7 mouse cellular contexts compared by ENCODE assay signal in genomic region chr2:175435707-175436106, GRCm38 (mm10). TPM values are rescaled to one million over a fixed set of nuclear protein-coding genes. Genes with fewer than 3 reads are reported as not detected.
DNase-seq lines count a peak whose midpoint lies in the region; ATAC-seq lines count a peak whose summit lies in the region.
"Not testable (repeated sequence)": the region's sequence is repeated elsewhere in the genome, so short reads cannot be mapped to it uniquely, and the experiment has no call there.

Gene Gm4724, minus strand, starts transcription at chr2:175435807.

- not testable (repeated sequence) for H3K9ac ChIP-seq in forebrain, embryonic 14.5 days (ENCODE audit: low read length); intestine, embryonic 16.5 days (ENCODE audit: low read depth, low read length); neural tube, embryonic 12.5 days

- not testable (repeated sequence) for H3K79me2 ChIP-seq in macrophage (ENCODE audit: inconsistent target)

- H3K27ac ChIP-seq in embryonic facial prominence, embryonic 10.5 days (replicated peaks); forebrain, embryonic 14.5 days (ENCODE audit: low read depth, low read length); hindbrain, embryonic 10.5 days; intestine, embryonic 16.5 days (ENCODE audit: low read length); macrophage; neural tube, embryonic 12.5 days: not testable (repeated sequence)

- H3K36me3 ChIP-seq in embryonic facial prominence, embryonic 10.5 days (replicated peaks); forebrain, embryonic 14.5 days (ENCODE audit: control insufficient read depth, insufficient read depth, low read length); hindbrain, embryonic 10.5 days; intestine, embryonic 16.5 days (ENCODE audit: control insufficient read depth, insufficient read depth, low read length); macrophage (ENCODE audit: inconsistent target); neural tube, embryonic 12.5 days: not testable (repeated sequence)

- H3K4me2 ChIP-seq in forebrain, embryonic 14.5 days (ENCODE audit: low read length); intestine, embryonic 16.5 days (ENCODE audit: low read depth, low read length); neural tube, embryonic 12.5 days (replicated peaks): not testable (repeated sequence)

- not testable (repeated sequence) for H3K4me1 ChIP-seq in embryonic facial prominence, embryonic 10.5 days; forebrain, embryonic 14.5 days (ENCODE audit: control insufficient read depth, insufficient read depth, low read length); hindbrain, embryonic 10.5 days (replicated peaks); intestine, embryonic 16.5 days (ENCODE audit: control insufficient read depth, insufficient read depth, low read length); neural tube, embryonic 12.5 days

- ATAC-seq in forebrain, embryonic 14.5 days; intestine, embryonic 16.5 days; neural tube, embryonic 12.5 days (ENCODE audit: low FRiP score, low read depth): not testable (repeated sequence)

- not testable (repeated sequence) for H3K27me3 ChIP-seq in embryonic facial prominence, embryonic 10.5 days (replicated peaks; ENCODE audit: low read depth, poor library complexity, severe bottlenecking); forebrain, embryonic 14.5 days (replicated peaks; ENCODE audit: control insufficient read depth, insufficient read depth, low read length); hindbrain, embryonic 10.5 days (ENCODE audit: insufficient read depth, poor library complexity, severe bottlenecking); intestine, embryonic 16.5 days (replicated peaks; ENCODE audit: control insufficient read depth, insufficient read depth, low read length); neural tube, embryonic 12.5 days (replicated peaks)

- H3K9me3 ChIP-seq in embryonic facial prominence, embryonic 10.5 days; forebrain, embryonic 14.5 days (replicated peaks; ENCODE audit: control insufficient read depth, low read length); hindbrain, embryonic 10.5 days; intestine, embryonic 16.5 days (ENCODE audit: control insufficient read depth, low read length); neural tube, embryonic 12.5 days: not testable (repeated sequence)

- DNase-seq in embryonic facial prominence, embryonic 10.5 days (ENCODE audit: low spot score); forebrain, embryonic 14.5 days (ENCODE audit: low spot score); hindbrain, embryonic 10.5 days (ENCODE audit: low spot score); left cerebral cortex, postnatal 25 days (ENCODE audit: low spot score in 2 of 2): not testable (repeated sequence)

- intact Hi-C loops in left cerebral cortex, postnatal 25 days (cut with DNase I) = not testable (repeated sequence)

- no CpG with 5 or more reads among the region's 4 CpGs for whole genome bisulfite sequencing in embryonic facial prominence, embryonic 10.5 days
- WGBS in forebrain, embryonic 14.5 days = no CpG with 5 or more reads among the region's 4 CpGs
- no CpG with 5 or more reads among the region's 4 CpGs for WGBS in hindbrain, embryonic 10.5 days
- WGBS in intestine, embryonic 16.5 days = no CpG with 5 or more reads among the region's 4 CpGs
- no CpG with 5 or more reads among the region's 4 CpGs for WGBS in macrophage (ENCODE audit: missing documents)
- WGBS in neural tube, embryonic 12.5 days = no CpG with 5 or more reads among the region's 4 CpGs

- H3K4me3 ChIP-seq in embryonic facial prominence, embryonic 10.5 days; forebrain, embryonic 14.5 days (ENCODE audit: low read depth, low read length); hindbrain, embryonic 10.5 days; intestine, embryonic 16.5 days (ENCODE audit: low read length); macrophage (ENCODE audit: inconsistent target); neural tube, embryonic 12.5 days: not testable (repeated sequence)

RNA-seq across cellular contexts. Expression of gene Gm4724, which starts in this region (rescaled TPM):
- polyA plus RNA-seq in embryonic facial prominence, embryonic 10.5 days (2016; fragmentation: Nextera tagmentation; extraction: Ambion mirVana) = 11.1 and 15.7 TPM in 2 replicates
- 15.1 and 20.3 TPM in 2 replicates for polyA plus RNA-seq in forebrain, embryonic 14.5 days (2014; fragmentation: Nextera tagmentation; extraction: Ambion mirVana)
- 16.6 and 29.0 TPM in 2 replicates for polyA plus RNA-seq in hindbrain, embryonic 10.5 days (2016; fragmentation: Nextera tagmentation; extraction: Ambion mirVana)
- 7.4 and 12.1 TPM in 2 replicates for polyA plus RNA-seq in intestine, embryonic 16.5 days (2015; fragmentation: Nextera tagmentation; extraction: Ambion mirVana)
- 10 to 100 TPM; 10.6 to 13.2 TPM for total RNA-seq in left cerebral cortex, postnatal 25 days (2021)
- total RNA-seq in macrophage (2018; cell fraction: chromatin; rRNA removed) = 10 to 100 TPM in 10 of 26 experiments, 1 to 10 TPM in 14, not detected in 2; 2.5 to 27.5 (median 8.5) TPM
- total RNA-seq in macrophage (2018; cell fraction: cytosol; rRNA removed) = 10 to 100 TPM in 23 of 26 experiments, 1 to 10 TPM in 3; 5.4 to 23.2 (median 13.4) TPM
- total RNA-seq in macrophage (2018; cell fraction: nucleus; rRNA removed) = 10 to 100 TPM in 9 of 26 experiments, 1 to 10 TPM in 17; 3.1 to 31.6 (median 7.7) TPM
- 6.4 to 14.8 TPM (median 12.3 TPM) in 3 replicates for polyA plus RNA-seq in macrophage (2018)
- 12.5 and 21.2 TPM in 2 replicates for polyA plus RNA-seq in neural tube, embryonic 12.5 days (2016; fragmentation: Nextera tagmentation; extraction: Ambion mirVana)
